Mouse (Mus musculus) neutrophil, adult 5-6 weeks (primary cell): ENCODE measurements around the gene Gsto2. TPM values are rescaled to one million over a fixed set of nuclear protein-coding genes. Genes with fewer than 3 reads are reported as not detected.

Experiments
- total RNA-seq: library from RNA; stranded (forward); fragments of 200-1000 nt; gene quantifications from 2 replicates; pipeline ENCODE4 v1.2.3, GENCODE M21; 2017

The Gsto2 gene
- total RNA-seq, 1 experiment from 2014 or later: 1.9 TPM

Other genes with a start within 250 kb of the Gsto2 start
- not detected in 2 replicates for gene Col17a1, start 173.4 kb upstream of the Gsto2 start, total RNA-seq
- gene Sfr1, start 133.9 kb upstream of the Gsto2 start, total RNA-seq: 128 and 139 TPM in 2 replicates
- 117 and 147 TPM in 2 replicates for gene Gsto1, start 10.6 kb upstream of the Gsto2 start, total RNA-seq
- 0.23 and 0.49 TPM in 2 replicates for gene Cfap43, start 53.8 kb downstream of the Gsto2 start, total RNA-seq
- gene Itprip, start 53.8 kb downstream of the Gsto2 start, total RNA-seq: 74.8 and 79.2 TPM in 2 replicates
- not detected in 2 replicates for gene Cfap58, start 72.1 kb downstream of the Gsto2 start, total RNA-seq